Mouse (Mus musculus): ENCODE results near the gene Cd2bp2.

Gene Cd2bp2

DNA sequence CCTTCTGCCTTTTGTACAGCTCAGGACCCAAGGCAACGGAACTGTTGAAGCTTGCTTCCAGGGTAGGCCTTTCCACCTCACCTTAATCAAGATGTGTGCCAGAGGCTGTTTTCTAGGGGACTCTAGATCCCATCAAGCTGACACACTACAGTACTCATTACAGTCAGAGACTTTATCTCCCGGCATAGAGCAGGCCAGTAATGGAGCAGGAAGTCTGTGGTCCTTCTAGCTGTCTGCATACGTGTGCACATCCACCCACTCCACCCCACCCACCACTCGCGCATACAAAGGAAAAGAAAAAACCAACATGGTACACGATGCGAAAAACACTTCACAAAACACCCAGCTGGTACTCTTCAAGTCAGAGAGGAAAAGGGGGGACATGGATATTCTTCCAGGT lies 51.4 kb downstream of the Cd2bp2 start:
- DNase-seq (ENCODE audit: extremely low read depth, low read depth, low spot score): no peak

DNA sequence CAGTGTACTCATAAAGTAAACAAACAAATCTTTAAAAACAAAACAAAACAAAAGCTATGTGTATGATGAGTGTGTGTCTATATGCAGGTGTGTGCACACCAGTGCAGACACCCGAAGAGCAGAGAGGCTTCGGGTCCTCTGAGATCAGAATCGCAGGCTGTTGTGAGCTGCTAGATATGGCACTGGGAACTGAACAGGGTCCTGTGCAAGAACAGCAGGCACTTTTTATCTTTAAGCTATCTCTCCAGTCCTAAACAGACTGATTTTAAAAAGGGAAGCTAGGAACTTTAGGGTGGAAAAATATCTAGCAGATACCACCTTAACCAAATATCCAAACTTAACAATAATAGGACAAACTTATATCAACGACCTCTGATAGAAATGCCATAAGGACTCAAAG lies 53.2 kb downstream of the Cd2bp2 start:
- no peak for DNase-seq (ENCODE audit: extremely low read depth, low read depth, low spot score)

DNA sequence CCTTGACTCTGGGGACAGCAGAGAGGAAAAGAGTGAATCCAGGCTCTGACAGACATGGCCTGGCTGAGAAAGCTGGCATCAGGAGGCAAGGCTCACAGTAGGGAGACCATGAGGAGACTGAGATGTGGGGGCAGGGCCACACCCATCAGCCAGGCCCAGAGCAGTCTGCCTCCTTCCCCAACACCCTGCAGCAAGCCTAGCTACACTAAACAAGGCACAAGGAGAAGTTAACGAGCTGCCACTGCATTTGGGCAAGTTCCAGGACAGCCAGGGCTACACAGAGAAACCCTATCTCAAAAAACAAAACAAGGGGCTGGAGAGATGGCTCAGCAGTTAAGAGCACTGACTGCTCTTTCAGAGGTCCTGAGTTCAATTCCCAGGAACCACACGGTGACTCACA lies 53.6 kb downstream of the Cd2bp2 start:
- no peak for DNase-seq (ENCODE audit: extremely low read depth, low read depth, low spot score)

Measured in fat pad, adult 2 months (tissue).